Mouse (Mus musculus) C2C12 (cell line): ENCODE data around the gene Gpr160.

Experiments used
- CTCF ChIP-seq: IDR thresholded peaks from one replicate; pipeline ENCODE4 v1.5.1; 2011; ENCODE audit not compliant: control insufficient read depth, insufficient read depth, insufficient read length
- FOSL1 ChIP-seq: IDR thresholded peaks from one replicate; pipeline ENCODE4 v1.8.0; 2011; ENCODE audit warnings: mild to moderate bottlenecking, low read length; ENCODE audit not compliant: poor library complexity, insufficient read depth, severe bottlenecking
- USF1 ChIP-seq: IDR thresholded peaks from one replicate; pipeline ENCODE4 v1.6.1; 2011; ENCODE audit warnings: low read depth, mild to moderate bottlenecking, control low read depth, moderate library complexity

- no peak for TF ChIP-seq USF1
- TF ChIP-seq CTCF = no peak
- no peak for TF ChIP-seq FOSL1
Observed at GRCm38 (mm10) chr3:30868625-30869024, 12.9 kb downstream of the Gpr160 start.
